Comparison of ENCODE assay signal across 12 mouse cellular contexts in the genomic region with DNA sequence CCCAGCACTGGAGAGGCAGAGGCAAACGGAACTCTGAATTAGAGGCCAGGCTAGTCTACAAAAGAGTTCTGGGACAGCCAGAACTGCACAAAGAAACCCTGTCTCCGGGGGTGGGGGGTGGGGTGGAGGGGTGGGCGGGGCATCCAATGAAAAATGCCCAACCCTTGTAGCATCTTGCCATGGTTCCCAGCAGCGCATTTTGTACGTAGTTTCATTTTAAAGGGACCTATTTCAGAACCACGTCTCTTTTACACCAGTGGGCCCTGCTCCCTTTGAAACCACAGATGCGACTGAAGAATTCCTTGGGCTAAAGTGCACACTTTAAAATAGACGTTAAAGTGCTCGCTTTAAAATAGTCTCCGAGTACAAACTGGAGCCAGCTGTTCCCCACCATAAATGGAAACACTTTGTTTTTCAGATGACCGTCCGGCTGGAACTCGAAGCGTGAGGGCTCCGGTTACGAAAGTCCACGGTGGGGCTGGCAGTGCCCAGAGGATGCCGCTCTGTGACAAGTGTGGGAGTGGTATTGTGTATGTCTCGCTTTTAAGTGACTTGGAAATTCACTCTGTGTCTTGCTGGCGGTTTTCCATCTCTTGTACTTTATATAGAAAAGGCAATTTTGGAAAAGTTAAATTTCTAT. TPM values are rescaled to one million over a fixed set of nuclear protein-coding genes. Genes with fewer than 3 reads are reported as not detected.
DNase-seq lines count a peak whose midpoint lies in the region; ATAC-seq and TF ChIP-seq lines count a peak whose summit lies in the region.
"Had no signal": no experiment of that assay in that cellular context is flagged by ENCODE, and none has a peak within 500 bp of the region (broad histone marks: within the 10 kb centered on the region; RNA-seq: fewer than 3 reads in every experiment).

No protein-coding gene starts in this region.

- 0 out of 2 replicates have a peak overlapping the region, but pooled peaks have one; percentile 18 for H3K4me2 ChIP-seq in lung, embryonic 14.5 days
- H3K4me2 ChIP-seq in stomach, embryonic 16.5 days (ENCODE audit: low read depth, low read length): no peak overlapping the region
- H3K4me2 ChIP-seq: midbrain, embryonic 13.5 days had no signal

- no peak for TF ChIP-seq CTCF in lung, embryonic 14.5 days (IDR thresholded peaks at IDR 0.05; ENCODE audit: low read depth)

- ATAC-seq in frontal cortex, adult (ENCODE audit: low TSS enrichment): peak; percentile 64
- no peak for ATAC-seq in lung, embryonic 14.5 days (ENCODE audit: insufficient read depth)
- 0 out of 2 replicates have a peak, but pooled peaks have one; percentile 6 for ATAC-seq in stomach, embryonic 16.5 days (ENCODE audit: insufficient read depth, low FRiP score)
- no peak for ATAC-seq in megakaryocyte-erythroid progenitor cell, adult 5-6 weeks (replicated peaks; ENCODE audit: low FRiP score, low TSS enrichment, poor library complexity, severe bottlenecking)
- ATAC-seq: midbrain, embryonic 13.5 days had no signal

- 62% methylated on average over 20 of the region's 20 CpGs for WGBS in lung, embryonic 14.5 days
- 63% methylated on average over 20 of the region's 20 CpGs for WGBS in stomach, embryonic 16.5 days

- H3K4me1 ChIP-seq in lung, embryonic 14.5 days (ENCODE audit: insufficient read depth): peaks cover 3% of the 10 kb centered on the region; the same call in 1 of the 2 replicates
- H3K4me1 ChIP-seq in stomach, embryonic 16.5 days (ENCODE audit: control insufficient read depth, insufficient read depth, low read length): no peaks in the 10 kb centered on the region
- H3K4me1 ChIP-seq: midbrain, embryonic 13.5 days had no signal

- no peaks in the 10 kb centered on the region for H3K27me3 ChIP-seq in lung, embryonic 14.5 days (ENCODE audit: insufficient read depth, low read length)
- H3K27me3 ChIP-seq in stomach, embryonic 16.5 days (ENCODE audit: control insufficient read depth, insufficient read depth, low read length): no peaks in the 10 kb centered on the region
- H3K27me3 ChIP-seq: midbrain, embryonic 13.5 days had no signal

- DNase-seq in frontal cortex, postnatal 10 days (ENCODE audit: low spot score in 2 of 2): no peak
- DNase-seq in lung, embryonic 14.5 days: peak; percentile 37
- DNase-seq in lung, postnatal 10 days: no peak
- peak; percentile 31 to 50 for DNase-seq in kidney, postnatal 4 days
- no peak for DNase-seq in adrenal gland, postnatal 10 days
- DNase-seq: liver; thymus, adult 18-20 months had no signal

- H3K9me3 ChIP-seq in lung, embryonic 14.5 days (ENCODE audit: low read depth, low read length): no peaks in the 10 kb centered on the region
- no peaks in the 10 kb centered on the region for H3K9me3 ChIP-seq in stomach, embryonic 16.5 days (replicated peaks; ENCODE audit: control insufficient read depth, low read length)
- H3K9me3 ChIP-seq: midbrain, embryonic 13.5 days had no signal

- no peak overlapping the region for H3K9ac ChIP-seq in lung, embryonic 14.5 days
- H3K9ac ChIP-seq in stomach, embryonic 16.5 days (ENCODE audit: low read length): no peak overlapping the region
- H3K9ac ChIP-seq: midbrain, embryonic 13.5 days had no signal

- H3K27ac ChIP-seq in lung, embryonic 14.5 days (ENCODE audit: low read depth): peak overlapping the region; percentile 46; the same call in 1 of the 2 replicates
- H3K27ac ChIP-seq in stomach, embryonic 16.5 days (ENCODE audit: low read length): peak overlapping the region; percentile 34
- H3K27ac ChIP-seq: midbrain, embryonic 13.5 days had no signal

- H3K36me3 ChIP-seq in lung, embryonic 14.5 days (ENCODE audit: insufficient read depth): no peaks in the 10 kb centered on the region
- 0 out of 2 replicates have a peak, but pooled peaks cover 4% of the 10 kb centered on the region for H3K36me3 ChIP-seq in stomach, embryonic 16.5 days (ENCODE audit: control insufficient read depth, insufficient read depth, low read length)
- H3K36me3 ChIP-seq: midbrain, embryonic 13.5 days had no signal

- no peak overlapping the region for H3K4me3 ChIP-seq in lung, embryonic 14.5 days (ENCODE audit: low read depth, low read length)
- H3K4me3 ChIP-seq in stomach, embryonic 16.5 days (replicated peaks; ENCODE audit: low read length): no peak overlapping the region
- H3K4me3 ChIP-seq: midbrain, embryonic 13.5 days had no signal

RNA-seq across cellular contexts. Expression of a gene that starts 17.3 kb away (rescaled TPM):
- polyA plus RNA-seq in lung, embryonic 14.5 days (2014; fragmentation: Nextera tagmentation; extraction: Ambion mirVana): not detected in 2 replicates
- not detected in 2 replicates for polyA plus RNA-seq in stomach, embryonic 16.5 days (2015; fragmentation: Nextera tagmentation; extraction: Ambion mirVana)
- total RNA-seq in adrenal gland, postnatal 10 days (2021): under 1 TPM in 1 of 2 experiments, not detected in 1; 0.21 TPM
- total RNA-seq in megakaryocyte-erythroid progenitor cell, adult 5-6 weeks (2014; fragmentation: Nextera tagmentation): not detected in 2 replicates
- not detected in 2 replicates for total RNA-seq in megakaryocyte-erythroid progenitor cell, adult 5-6 weeks (2017)
- total RNA-seq: adrenal gland, postnatal 4 days had no signal

RNA-seq across cellular contexts. Expression of a gene that starts 31.9 kb away (rescaled TPM):
- 30.9 and 35.1 TPM in 2 replicates for polyA plus RNA-seq in lung, embryonic 14.5 days (2014; fragmentation: Nextera tagmentation; extraction: Ambion mirVana)
- polyA plus RNA-seq in stomach, embryonic 16.5 days (2015; fragmentation: Nextera tagmentation; extraction: Ambion mirVana): 222 and 236 TPM in 2 replicates
- total RNA-seq in adrenal gland, postnatal 10 days (2021): 10 to 100 TPM; 21.6 to 41.8 TPM
- total RNA-seq in megakaryocyte-erythroid progenitor cell, adult 5-6 weeks (2014; fragmentation: Nextera tagmentation): not detected in 2 replicates
- not detected in 2 replicates for total RNA-seq in megakaryocyte-erythroid progenitor cell, adult 5-6 weeks (2017)

RNA-seq across cellular contexts. Expression of a gene that starts 57.9 kb away (rescaled TPM):
- 2.7 and 3.4 TPM in 2 replicates for polyA plus RNA-seq in lung, embryonic 14.5 days (2014; fragmentation: Nextera tagmentation; extraction: Ambion mirVana)
- 4.1 and 4.2 TPM in 2 replicates for polyA plus RNA-seq in stomach, embryonic 16.5 days (2015; fragmentation: Nextera tagmentation; extraction: Ambion mirVana)
- total RNA-seq in adrenal gland, postnatal 10 days (2021): 1 to 10 TPM; 1.0 to 2.5 TPM
- 1.6 and 3.2 TPM in 2 replicates for total RNA-seq in megakaryocyte-erythroid progenitor cell, adult 5-6 weeks (2014; fragmentation: Nextera tagmentation)
- total RNA-seq in megakaryocyte-erythroid progenitor cell, adult 5-6 weeks (2017): 0.08 and 3.5 TPM in 2 replicates

RNA-seq across cellular contexts. Expression of a gene that starts 58.2 kb away (rescaled TPM):
- 75.3 and 81.9 TPM in 2 replicates for polyA plus RNA-seq in lung, embryonic 14.5 days (2014; fragmentation: Nextera tagmentation; extraction: Ambion mirVana)
- polyA plus RNA-seq in stomach, embryonic 16.5 days (2015; fragmentation: Nextera tagmentation; extraction: Ambion mirVana): 91.4 and 93.6 TPM in 2 replicates
- total RNA-seq in adrenal gland, postnatal 10 days (2021): 10 to 100 TPM; 50.9 to 52.5 TPM
- total RNA-seq in megakaryocyte-erythroid progenitor cell, adult 5-6 weeks (2014; fragmentation: Nextera tagmentation): 40.9 and 41.1 TPM in 2 replicates
- total RNA-seq in megakaryocyte-erythroid progenitor cell, adult 5-6 weeks (2017): 72.1 and 82.1 TPM in 2 replicates

Comparison
In these comparisons a context has a peak if more than half of its experiments do, and no peak if none do; other contexts are left out.
1. DNase-seq: peak in lung, embryonic 14.5 days (single experiment) and kidney, postnatal 4 days (2 of 2); none in frontal cortex, postnatal 10 days (0 of 2), lung, postnatal 10 days (single experiment) and adrenal gland, postnatal 10 days (single experiment).
2. ATAC-seq: peak in frontal cortex, adult (single experiment) and stomach, embryonic 16.5 days (single experiment); none in lung, embryonic 14.5 days (single experiment) and megakaryocyte-erythroid progenitor cell, adult 5-6 weeks (single experiment).
3. RNA of a gene that starts 31.9 kb away (total RNA-seq): 21.6 to 41.8 TPM in adrenal gland, postnatal 10 days; not detected in megakaryocyte-erythroid progenitor cell, adult 5-6 weeks; every median in the first group is over 10 times any median in the second.